Mouse (Mus musculus) ES-Bruce4 (cell line): ENCODE results near the gene Gpr37l1.

ENCODE experiments used
- CTCF ChIP-seq: IDR thresholded peaks from one replicate; pipeline ENCODE4 v1.8.1; 2011; ENCODE audit warnings: low read depth, low read length
- POLR2A ChIP-seq: IDR thresholded peaks from one replicate; pipeline ENCODE4 v1.8.1; 2011; ENCODE audit warnings: low read length; ENCODE audit not compliant: insufficient read depth

- TF ChIP-seq POLR2A: no peak
- no peak for TF ChIP-seq CTCF
These were observed 2.2 kb upstream of the Gpr37l1 start for GRCm38 (mm10) chr1:135169556-135170224.
